Mouse (Mus musculus) adipocyte (in vitro differentiated cells): ENCODE measurements around the gene Kpna2.
"Not testable (repeated sequence)": the region's sequence is repeated elsewhere in the genome, so short reads cannot be mapped to it uniquely, and the experiment has no call there.

Experiments used
- DNase-seq: peaks from one replicate; pipeline ENCODE4 v3.0.0-alpha.2; 2016; ENCODE audit warnings: low spot score

Gene Kpna2

DNA sequence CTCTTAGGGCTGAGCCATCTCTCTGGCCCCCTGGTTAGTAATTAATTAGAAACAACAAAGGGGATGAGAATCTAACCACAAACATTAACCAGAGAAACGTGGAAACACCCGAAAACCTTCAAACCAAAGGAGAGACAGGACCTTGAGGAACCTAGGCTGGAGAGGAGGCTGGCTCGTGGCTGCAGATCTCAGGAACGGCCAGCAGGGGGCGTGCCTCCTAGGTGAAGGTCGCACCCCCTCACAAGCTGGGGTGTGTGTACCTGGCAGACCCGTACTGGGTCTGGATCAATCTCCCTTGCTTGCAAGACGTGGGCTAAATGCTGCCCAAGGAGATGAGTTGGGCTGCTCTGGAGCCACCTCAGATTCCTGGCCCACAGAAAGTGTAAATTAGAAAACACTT lies 19.3 kb upstream of the Kpna2 start:
- DNase-seq, result no peak

DNA sequence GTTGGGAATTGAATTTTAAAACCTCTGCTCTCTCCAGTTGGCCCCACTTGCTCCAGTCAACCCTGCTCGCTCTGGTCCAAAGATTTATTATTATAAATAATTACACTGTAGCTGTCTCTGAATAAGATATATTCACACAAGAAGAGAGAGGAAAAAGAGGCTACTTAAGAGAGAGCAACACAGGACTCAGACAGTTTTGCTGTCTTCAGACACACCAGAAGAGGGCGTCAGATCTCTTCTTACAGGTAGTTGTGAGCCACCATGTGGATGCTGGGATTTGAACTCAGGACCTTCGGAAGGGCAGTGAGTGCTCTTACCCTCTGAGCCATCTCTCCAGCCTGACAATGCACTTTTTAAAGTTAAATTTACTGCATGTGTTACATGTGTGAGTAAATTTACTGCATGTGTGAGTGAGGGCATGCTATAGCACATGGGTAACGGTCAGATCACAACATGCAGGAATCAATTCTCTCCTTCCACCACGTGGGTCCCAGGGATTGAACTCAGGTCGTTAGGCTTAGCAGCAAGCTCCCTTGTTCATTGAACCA lies 18.1 kb upstream of the Kpna2 start:
- no peak for DNase-seq

DNA sequence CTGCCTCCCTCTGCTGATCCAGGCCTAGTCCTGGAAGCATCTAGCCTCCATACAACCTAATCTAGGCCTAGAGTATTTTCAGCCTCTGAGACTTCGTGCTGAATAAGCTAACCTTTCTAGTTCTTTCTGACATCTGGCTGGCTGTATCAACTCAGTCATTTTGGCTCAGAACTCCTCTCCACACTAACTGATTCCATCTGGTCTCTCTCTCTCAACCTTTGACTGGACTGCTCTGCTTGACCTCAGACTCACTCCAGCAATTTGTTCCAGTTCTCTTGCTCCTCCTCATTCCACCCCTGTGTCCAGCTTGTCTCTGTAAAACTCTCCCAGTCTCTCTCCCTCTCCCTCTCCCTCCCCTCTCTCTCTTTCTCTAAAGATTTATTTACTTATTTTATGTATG lies 17.6 kb upstream of the Kpna2 start:
- DNase-seq, result peak; percentile 90

DNA sequence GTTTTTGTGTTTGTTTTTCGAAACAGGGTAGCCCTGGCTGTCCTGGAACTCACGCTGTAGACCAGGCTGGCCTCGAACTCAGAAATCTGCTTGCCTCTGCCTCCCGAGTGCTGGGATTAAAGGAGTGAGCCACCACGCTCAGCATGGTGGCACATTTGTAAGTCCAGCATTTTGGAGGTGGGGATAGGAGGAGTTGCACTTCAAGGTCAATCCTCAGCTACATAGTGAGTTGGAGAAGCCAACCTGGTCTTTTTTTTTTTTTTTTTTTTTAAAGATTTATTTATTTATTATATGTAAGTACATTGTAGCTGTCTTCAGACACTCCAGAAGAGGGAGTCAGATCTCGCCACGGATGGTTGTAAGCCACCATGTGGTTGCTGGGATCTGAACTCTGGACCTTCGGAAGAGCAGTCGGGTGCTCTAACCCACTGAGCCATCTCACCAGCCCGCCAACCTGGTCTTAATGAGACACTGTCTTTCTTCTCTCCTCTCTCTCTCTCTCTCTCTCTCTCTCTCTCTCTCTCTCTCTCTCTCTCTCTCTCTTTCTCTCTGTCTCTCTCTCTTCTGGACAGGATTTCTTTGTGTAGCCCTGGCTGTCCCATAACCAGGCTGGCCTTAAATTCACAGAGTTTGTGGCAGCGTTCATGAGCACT lies 16.3 kb upstream of the Kpna2 start:
- DNase-seq, result not testable (repeated sequence)

DNA sequence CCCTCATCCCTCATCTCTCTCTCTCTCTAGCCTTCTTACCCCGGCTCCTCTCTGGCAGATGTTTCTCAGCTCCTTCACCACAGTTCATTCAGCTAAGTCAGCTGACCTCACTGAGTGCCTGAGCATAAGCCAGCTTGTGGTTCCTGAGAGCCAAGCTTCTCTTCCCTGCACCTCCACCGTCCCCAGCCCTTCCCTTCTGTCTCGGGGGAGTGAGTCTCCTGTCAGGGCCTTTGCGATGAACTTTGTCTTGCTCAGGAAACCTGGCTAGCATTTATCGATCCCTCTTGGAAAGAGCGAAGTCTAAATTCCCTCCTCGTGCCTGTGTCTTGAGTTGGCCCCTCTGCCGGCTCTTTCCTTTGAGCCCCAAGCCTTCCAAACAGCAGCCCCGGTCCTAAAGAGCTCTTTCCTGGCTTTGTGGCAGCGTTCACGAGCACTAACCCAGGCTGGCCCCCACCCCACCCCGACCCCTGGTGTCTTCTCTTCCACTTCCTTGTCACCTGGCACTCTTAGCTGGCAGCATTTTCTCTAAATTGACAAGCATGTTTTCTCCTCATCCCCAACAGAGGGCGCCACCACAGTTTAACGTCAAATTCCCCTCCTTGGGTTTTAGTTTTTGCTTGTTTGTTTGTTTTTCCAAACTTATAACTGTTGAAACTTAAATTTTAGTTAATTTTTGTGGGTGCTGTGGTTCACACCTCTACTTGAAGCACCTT lies 15.4 kb upstream of the Kpna2 start:
- no peak for DNase-seq

GRCm38 (mm10) chr11:107014020-107014585 lies 14.8 kb upstream of the Kpna2 start:
- DNase-seq, result no peak

- DNase-seq, result peak; percentile 97
Measured at GRCm38 (mm10) chr11:107012324-107013017, 13.1 kb upstream of the Kpna2 start.

DNA sequence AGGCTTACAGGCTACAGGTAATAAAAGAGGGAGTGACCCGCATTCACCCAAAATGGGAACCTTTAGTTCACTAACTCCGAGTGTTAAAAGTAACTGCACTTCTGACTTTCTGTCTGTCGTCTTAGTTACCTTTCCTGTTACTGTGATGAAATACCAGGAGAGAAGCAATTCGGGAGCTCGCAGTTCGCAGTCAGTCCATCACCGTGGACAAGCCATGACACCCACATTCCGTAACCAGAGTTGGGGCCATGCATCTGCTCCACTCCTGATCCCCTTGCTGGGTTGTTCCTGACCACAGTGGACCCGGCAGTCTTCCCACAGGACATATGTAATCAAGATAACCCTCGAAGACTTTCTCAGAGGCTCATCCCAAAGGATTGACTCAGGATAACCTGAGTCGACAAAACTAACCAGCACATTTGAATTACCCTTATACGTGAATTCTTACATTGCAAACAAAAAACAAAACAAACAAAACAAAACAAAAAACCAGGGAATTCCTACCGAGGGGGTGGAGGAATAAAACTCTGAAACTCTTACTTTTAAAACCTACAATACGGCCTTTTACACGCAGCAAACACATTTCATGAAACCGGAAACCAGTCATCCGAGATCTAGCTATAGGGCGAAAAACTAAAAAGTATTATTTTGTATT lies 12.5 kb upstream of the Kpna2 start:
- DNase-seq, result no peak

GRCm38 (mm10) chr11:107011171-107011570 lies 11.8 kb upstream of the Kpna2 start:
- no peak for DNase-seq

DNA sequence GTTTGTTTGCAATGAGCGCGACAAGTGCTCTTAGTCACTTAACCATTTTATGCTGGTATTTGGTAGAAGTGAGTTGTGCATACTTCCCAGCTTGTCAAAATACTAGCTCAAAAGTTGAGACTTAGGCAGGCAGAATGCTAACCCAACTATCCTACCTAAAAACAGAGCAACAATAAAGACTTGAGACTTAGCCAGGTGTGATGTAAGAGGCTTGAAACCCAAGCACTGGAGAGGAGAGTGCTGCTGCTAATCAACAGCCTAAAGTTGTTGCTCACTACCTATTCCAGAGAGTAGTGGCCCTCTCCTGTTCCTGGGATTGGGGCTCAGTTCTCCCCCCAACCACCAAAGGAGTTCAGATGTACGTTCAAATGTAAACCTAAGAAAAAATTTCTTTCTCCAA lies 11.1 kb upstream of the Kpna2 start:
- DNase-seq, result no peak

DNA sequence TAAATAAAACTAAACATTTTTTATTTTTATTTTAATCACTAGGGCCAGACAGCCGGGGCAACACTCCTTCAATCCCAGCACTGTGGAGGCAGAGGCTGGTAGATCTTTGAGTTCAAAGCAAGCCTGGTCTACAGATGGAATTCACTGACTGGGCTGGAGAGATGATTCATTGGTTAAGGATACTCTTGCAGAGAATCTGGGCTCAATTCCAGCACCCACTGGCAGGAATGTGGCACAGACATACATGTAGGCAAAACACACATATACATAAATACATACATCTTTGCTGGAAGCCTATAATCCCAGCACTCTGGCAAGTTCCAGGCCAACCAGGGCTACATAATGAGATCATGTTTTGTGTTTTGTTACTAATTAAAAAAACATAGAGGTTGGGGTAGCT lies 6.2 kb upstream of the Kpna2 start:
- no peak for DNase-seq

DNA sequence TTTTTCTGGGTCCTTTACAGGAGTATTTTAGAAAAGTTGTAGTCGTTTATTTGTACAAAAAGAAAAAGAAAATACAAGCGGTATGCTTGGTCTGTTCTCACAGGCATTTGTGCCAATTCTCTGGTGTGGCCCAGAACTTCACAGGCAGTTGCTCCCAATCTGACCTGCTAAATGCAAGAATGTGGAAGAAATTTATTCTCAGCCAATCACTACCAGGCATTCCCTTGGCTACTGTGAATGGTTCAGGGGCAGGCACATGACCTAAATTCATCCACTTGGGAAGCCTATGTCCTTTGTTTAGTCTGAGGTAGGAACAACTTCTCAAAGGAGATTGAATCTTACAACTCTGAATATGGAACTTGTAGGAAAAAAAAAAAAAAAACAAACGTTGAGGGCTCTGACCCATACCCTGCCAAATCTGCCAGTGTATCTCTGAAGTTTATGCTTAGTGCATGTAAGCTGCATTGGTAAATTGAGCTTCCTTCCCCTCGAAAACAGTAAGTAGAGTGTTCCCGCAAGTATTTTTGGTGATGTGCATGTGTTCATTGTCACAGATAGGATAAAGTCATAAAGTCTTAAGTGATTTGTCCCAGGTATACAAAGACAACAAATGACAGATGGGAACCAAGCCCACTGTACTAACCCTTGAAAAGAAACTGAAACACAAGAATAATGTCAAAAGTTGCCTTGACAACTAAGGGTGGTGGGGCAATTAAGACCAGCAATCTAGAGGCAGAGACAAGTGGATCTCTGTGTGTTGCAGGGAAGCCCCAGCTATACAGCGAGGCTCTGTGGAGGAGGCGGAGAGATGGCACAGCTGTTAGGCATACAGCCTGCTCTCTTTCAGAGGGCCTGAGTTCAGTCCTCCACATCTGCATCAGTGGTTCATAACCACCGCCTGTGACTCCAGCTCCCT lies 2.7 kb upstream of the Kpna2 start:
- peak; percentile 72 for DNase-seq

DNA sequence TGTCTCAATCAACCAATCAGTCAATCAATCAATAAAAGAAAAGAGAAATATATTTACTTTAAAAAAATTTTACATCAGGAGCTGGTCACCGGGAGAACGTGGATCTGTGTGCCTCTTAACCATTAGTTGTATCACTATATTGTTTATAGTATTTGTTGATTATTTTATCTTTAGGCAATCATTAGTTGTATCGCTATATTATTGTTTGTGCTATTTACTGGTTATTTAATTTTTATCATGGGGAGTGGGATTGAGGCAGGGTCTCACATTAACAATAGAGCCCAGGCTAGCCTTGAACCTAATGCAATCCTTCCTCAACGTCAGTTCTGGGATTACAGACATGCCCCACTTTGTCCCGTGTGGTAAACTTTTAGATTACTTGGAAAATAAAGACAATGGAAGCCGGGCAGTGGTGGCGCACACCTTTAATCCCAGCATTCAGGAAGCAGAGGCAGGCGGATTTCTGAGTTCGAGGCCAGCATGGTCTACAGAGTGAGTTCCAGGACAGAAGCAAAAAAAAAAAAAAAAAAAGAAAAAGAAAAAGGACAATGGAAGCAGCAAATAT lies 690 bp upstream of the Kpna2 start:
- DNase-seq, result no peak

DNA sequence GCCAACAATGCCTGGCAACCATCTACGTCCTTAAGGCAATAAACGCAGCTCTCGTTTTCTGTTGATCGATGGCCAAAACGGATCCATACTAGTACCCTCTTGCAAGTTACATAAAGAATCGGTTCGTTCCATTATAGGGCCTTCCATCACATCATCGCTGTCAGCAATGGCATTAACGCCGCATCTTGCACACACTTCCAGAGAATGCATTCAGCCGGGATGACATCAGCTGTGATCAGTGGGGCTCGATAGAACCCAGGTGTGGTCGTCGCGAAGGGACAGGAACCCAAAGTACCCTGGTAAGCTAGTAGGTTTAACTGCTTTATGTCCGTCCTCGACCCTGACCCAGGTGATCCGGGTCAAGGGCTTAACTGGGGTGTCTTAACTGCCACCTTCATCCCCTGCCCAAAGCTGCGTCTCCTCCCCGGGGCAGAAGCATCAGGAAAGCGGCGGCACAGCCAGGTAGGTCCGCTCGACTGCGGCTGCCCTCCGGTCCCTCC lies 640 bp downstream of the Kpna2 start:
- peak; percentile 42 for DNase-seq

DNA sequence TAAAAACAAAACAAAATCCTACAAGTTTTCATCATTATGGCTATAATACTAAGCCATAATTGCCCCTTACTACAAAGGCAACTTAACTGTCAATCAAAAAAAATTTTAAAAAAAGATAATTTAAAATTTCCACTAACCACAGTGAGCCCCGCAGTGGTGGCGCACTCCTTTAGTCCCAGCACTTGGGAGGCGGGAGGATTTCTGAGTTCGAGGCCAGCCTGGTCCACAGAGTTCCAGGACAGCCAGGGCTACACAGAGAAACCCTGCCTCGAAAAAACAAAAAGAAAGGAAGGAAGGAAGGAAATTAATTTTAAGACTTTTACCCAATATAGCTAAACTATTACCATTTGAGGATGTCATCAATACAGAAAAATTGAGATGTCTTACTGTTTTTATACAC lies 1.4 kb downstream of the Kpna2 start:
- DNase-seq, result no peak

- not testable (repeated sequence) for DNase-seq
Measured at GRCm38 (mm10) chr11:106996492-106996891, 2.8 kb downstream of the Kpna2 start.

DNA sequence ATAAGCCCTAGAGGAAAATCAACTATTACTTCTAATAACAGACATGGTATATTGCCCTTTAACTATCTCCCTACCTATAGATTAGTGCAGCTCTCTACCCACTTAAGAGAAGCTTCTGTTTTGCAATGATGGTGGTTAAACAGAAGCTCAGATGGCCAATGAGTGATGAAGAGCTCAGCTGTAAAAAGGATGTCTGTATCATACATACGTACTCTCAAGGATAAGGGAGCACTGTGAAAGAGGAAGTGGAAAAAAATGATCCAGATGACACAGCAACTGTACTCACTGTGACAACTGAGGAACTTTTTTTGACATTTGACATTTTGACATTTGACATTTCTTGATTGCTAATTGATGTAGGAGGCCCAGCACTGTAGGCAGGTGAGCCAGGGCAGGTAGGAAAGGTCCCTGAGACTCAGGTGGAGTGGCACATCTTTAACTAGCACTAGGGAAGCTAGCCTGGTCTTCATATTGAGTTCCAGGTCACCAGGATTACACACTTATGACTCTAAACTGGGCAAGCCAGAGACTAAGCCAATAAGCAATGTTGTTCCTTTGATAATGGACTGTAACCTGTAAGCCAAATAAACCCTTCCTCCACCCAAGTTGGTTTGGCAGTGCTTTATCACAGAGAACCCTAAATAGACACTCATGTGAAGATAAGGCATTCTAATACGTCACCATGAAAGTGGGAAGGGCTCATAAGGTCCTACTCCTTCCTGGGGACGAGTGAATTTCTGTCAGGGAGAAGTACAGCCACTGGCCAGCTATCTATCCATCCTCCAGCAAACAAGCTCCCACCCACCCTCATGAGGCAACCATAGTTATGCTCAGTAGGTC lies 4.9 kb downstream of the Kpna2 start:
- no peak for DNase-seq

DNA sequence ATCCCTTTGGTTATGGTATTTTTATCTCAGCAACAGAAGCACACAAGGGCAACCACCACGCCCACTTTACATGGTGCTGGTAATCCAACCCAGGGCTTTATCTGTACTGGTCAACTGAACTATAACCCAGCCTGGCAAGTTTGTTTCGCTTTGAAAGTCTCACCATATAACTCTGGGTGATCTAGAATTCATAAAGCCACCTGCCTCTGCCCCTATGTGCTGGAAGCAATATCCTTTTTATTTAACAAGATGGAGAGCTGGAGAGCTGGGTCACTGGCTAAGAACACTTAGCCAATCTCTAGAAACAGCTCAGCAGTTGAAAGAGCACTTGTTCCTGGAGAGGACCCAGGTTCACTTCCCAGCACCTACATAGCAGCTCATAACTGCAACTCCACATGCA lies 12.0 kb downstream of the Kpna2 start:
- no peak for DNase-seq

DNA sequence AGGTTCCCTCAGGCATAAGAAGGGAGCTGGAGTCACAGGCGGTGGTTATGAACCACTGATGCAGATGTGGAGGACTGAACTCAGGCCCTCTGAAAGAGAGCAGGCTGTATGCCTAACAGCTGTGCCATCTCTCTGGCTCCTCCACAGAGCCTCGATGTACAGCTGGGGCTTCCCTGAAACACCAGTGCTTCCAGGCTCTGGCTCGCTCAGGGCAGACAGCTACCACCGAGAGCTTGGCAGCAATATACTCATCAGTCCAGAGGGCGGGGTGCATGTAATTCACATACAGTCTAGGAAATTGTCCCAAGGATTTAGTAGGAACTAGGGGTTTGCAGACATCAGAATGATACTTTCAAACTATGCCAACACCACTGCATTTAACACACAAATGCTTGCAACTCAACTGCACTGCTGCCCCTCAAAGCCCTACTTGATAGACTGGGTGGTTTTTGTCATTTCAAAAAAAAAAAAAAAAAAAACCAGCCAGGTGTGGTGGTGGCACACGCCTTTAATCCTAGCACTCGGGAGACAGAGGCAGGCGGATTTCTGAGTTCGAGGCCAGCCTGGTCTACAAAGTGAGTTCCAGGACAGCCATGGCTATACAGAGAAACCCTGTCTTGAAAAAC lies 13.2 kb downstream of the Kpna2 start:
- DNase-seq, result not testable (repeated sequence)
